Comparison of ENCODE assay signal across 21 mouse cellular contexts in genomic region chr9:83385301-83385700, GRCm38 (mm10). TPM values are rescaled to one million over a fixed set of nuclear protein-coding genes. Genes with fewer than 3 reads are reported as not detected.
DNase-seq lines count a peak whose midpoint lies in the region; ATAC-seq and TF ChIP-seq lines count a peak whose summit lies in the region.
"Had no signal": no experiment of that assay in that cellular context is flagged by ENCODE, and none has a peak within 500 bp of the region (broad histone marks: within the 10 kb centered on the region; RNA-seq: fewer than 3 reads in every experiment).

No protein-coding gene starts in this region.

- ATAC-seq in neutrophil, adult 5-6 weeks (ENCODE audit: extremely low read depth, insufficient number of reproducible peaks, low FRiP score, poor library complexity, severe bottlenecking): peak; percentile 46; the same call in 1 of the 2 replicates
- ATAC-seq: forebrain, embryonic 13.5 days; forebrain, postnatal 0 days; intestine, embryonic 15.5 days had no signal

- no peaks in the 10 kb centered on the region for H3K36me3 ChIP-seq in CH12.LX (replicated peaks in 1 of 2; ENCODE audit: control insufficient read depth in 1 of 2, insufficient read depth in 1 of 2, low read length in 1 of 2)
- H3K36me3 ChIP-seq: embryonic facial prominence, embryonic 13.5 days; heart, embryonic 15.5 days; hindbrain, embryonic 10.5 days; intestine, embryonic 15.5 days had no signal

- DNase-seq in spleen, postnatal 36 days (ENCODE audit: low spot score in 2 of 2): peak; percentile 30 to 35
- no peak for DNase-seq in spleen, postnatal 4 days (ENCODE audit: low spot score in 2 of 2)
- no peak for DNase-seq in CH12.LX (ENCODE audit: extremely low read depth)
- DNase-seq in cerebellum, adult 11-12 months: no peak
- DNase-seq in kidney, postnatal 4 days: no peak
- DNase-seq: adrenal gland, adult 2 months; adrenal gland, postnatal 25 days; cerebellum, adult 2 months; cerebellum, postnatal 14 days; forebrain, postnatal 0 days; gastrocnemius, adult 2 months; gastrocnemius, postnatal 25 days; heart, adult 11 months; heart, postnatal 14 days had no signal

- H3K4me3 ChIP-seq in CH12.LX (replicated peaks in 1 of 3; ENCODE audit: low read depth in 2 of 3, low read length in 2 of 3, poor library complexity in 1 of 3): no peak overlapping the region
- H3K4me3 ChIP-seq: embryonic facial prominence, embryonic 13.5 days; forebrain, embryonic 13.5 days; gastrocnemius, adult 2 months; heart, embryonic 15.5 days; hindbrain, embryonic 10.5 days; intestine, embryonic 15.5 days had no signal

- no peak for TF ChIP-seq RAD21 in CH12.LX (IDR thresholded peaks at IDR 0.05; ENCODE audit: low read depth, low read length)

- H3K4me2 ChIP-seq in CH12.LX (ENCODE audit: insufficient read depth, low read depth, poor library complexity, severe bottlenecking): no peak overlapping the region
- H3K4me2 ChIP-seq: embryonic facial prominence, embryonic 13.5 days; forebrain, embryonic 13.5 days; heart, embryonic 15.5 days; hindbrain, embryonic 14.5 days; intestine, embryonic 15.5 days had no signal

- H3K27me3 ChIP-seq in CH12.LX (replicated peaks): no peaks in the 10 kb centered on the region
- H3K27me3 ChIP-seq: embryonic facial prominence, embryonic 13.5 days; forebrain, embryonic 13.5 days; heart, embryonic 15.5 days; intestine, embryonic 15.5 days had no signal

- H3K9me3 ChIP-seq in CH12.LX (replicated peaks; ENCODE audit: low read length): no peaks in the 10 kb centered on the region
- H3K9me3 ChIP-seq: embryonic facial prominence, embryonic 13.5 days; forebrain, embryonic 13.5 days; heart, embryonic 15.5 days; hindbrain, embryonic 10.5 days; intestine, embryonic 15.5 days had no signal

- TF ChIP-seq POLR2A in CH12.LX (IDR thresholded peaks at IDR 0.05; ENCODE audit: low read depth, low read length): no peak

- no peak for TF ChIP-seq CTCF in CH12.LX (conservative IDR thresholded peaks at IDR 0.05 in 1 of 2, IDR thresholded peaks at IDR 0.05 in 1 of 2; ENCODE audit: low read depth in 2 of 2, low read length in 2 of 2)

- dilution Hi-C loops in CH12.LX (cut with MboI; ENCODE audit: extremely low pct_ligation_motif_present, extremely low pct_unique_long_range_greater_than_20kb, low sequenced_read_pairs): no loop called here

- no peak overlapping the region for H3K27ac ChIP-seq in CH12.LX (ENCODE audit: insufficient read depth, low read depth)
- H3K27ac ChIP-seq: embryonic facial prominence, embryonic 13.5 days; forebrain, embryonic 13.5 days; gastrocnemius, adult 2 months; heart, embryonic 15.5 days; hindbrain, embryonic 10.5 days; hindbrain, embryonic 14.5 days; intestine, embryonic 15.5 days had no signal

- no peak for TF ChIP-seq EP300 in CH12.LX (IDR thresholded peaks at IDR 0.05; ENCODE audit: low read length)

- H3K79me2 ChIP-seq in CH12.LX (replicated peaks; ENCODE audit: control insufficient read depth, extremely low read depth, insufficient read depth, poor library complexity, severe bottlenecking): no peaks in the 10 kb centered on the region

- no peak overlapping the region for H3K9ac ChIP-seq in CH12.LX (ENCODE audit: insufficient read depth, low read depth)
- H3K9ac ChIP-seq: embryonic facial prominence, embryonic 13.5 days; forebrain, embryonic 13.5 days; forebrain, postnatal 0 days; heart, embryonic 15.5 days; hindbrain, embryonic 14.5 days; intestine, embryonic 15.5 days had no signal

- in situ Hi-C loops in CH12.LX (cut with MboI; ENCODE audit: low pct_ligation_motif_present, low pct_unique_long_range_greater_than_20kb, low sequenced_read_pairs): no loop called here

- peaks cover 5 to 19% of the 10 kb centered on the region in 2 experiments; a peak in 3 of 4 replicates for H3K4me1 ChIP-seq in CH12.LX (ENCODE audit: control insufficient read depth in 1 of 2, insufficient read depth in 2 of 2)
- H3K4me1 ChIP-seq: hindbrain, embryonic 10.5 days; intestine, embryonic 15.5 days had no signal

TF ChIP-seq in CH12.LX, 34 proteins besides CTCF, POLR2A, EP300 and RAD21:
- TF ChIP-seq MYC (IDR thresholded peaks at IDR 0.05; ENCODE audit: low read depth, low read length) (0 out of 2 replicates have a peak, but pooled peaks have one; percentile 23), BHLHE40 (IDR thresholded peaks at IDR 0.05; ENCODE audit: low read depth, low read length) (peak; percentile 58), MXI1 (IDR thresholded peaks at IDR 0.05; ENCODE audit: low read depth, low read length) (no peak), JUN (IDR thresholded peaks at IDR 0.05; ENCODE audit: insufficient read depth, low read depth, low read length) (no peak), USF2 (conservative IDR thresholded peaks at IDR 0.05; ENCODE audit: low read depth, low read length) (no peak), RCOR1 (conservative IDR thresholded peaks at IDR 0.05; ENCODE audit: low read depth, low read length) (no peak)

RNA-seq across cellular contexts. Expression of gene Lca5, which starts 55.6 kb away (rescaled TPM):
- 3.3 and 5.5 TPM in 2 replicates for total RNA-seq in CH12.LX (2012; rRNA removed)
- 3.1 and 4.1 TPM in 2 replicates for total RNA-seq in CH12.LX (2014; rRNA removed)
- 3.4 and 4.1 TPM in 2 replicates for polyA plus RNA-seq in CH12.LX (2012; ENCODE audit: insufficient read length, low read depth)
- total RNA-seq in neutrophil, adult 5-6 weeks (2017): 6.2 and 10.4 TPM in 2 replicates

Comparison
In these comparisons a context has a peak if more than half of its experiments do, and no peak if none do; other contexts are left out.
1. DNase-seq: peak in spleen, postnatal 36 days (2 of 2); none in spleen, postnatal 4 days (0 of 2), CH12.LX (single experiment), cerebellum, adult 11-12 months (single experiment) and kidney, postnatal 4 days (0 of 2).